In the genomic region with DNA sequence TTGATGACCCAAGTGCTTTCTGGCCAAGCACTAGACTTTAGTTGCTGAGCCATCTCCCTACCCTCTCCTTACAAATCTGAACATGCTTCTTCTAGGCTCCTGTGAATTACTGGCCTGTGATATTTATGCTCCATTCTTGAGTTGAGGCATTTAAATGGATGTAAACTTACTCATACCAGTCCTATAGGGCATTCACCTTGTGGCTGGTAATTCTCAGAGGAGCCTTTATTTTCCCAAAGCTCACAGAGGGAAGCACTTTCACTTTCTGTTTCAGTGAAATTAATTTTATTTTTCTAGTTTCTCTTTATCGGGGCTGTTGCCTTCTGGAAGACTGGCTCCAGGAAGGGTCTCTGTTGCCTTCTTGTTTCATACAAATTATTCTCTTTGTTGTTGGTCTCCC, we compare ENCODE assay signal across 10 mouse cellular contexts.
DNase-seq lines count a peak whose midpoint lies in the region; ATAC-seq and TF ChIP-seq lines count a peak whose summit lies in the region.
"Had no signal": no experiment of that assay in that cellular context is flagged by ENCODE, and none has a peak within 500 bp of the region (broad histone marks: within the 10 kb centered on the region; RNA-seq: fewer than 3 reads in every experiment).

No protein-coding gene starts in this region.

- no peak for ATAC-seq in heart, embryonic 13.5 days (ENCODE audit: extremely low read depth, insufficient number of reproducible peaks, low FRiP score, low TSS enrichment)

- DNase-seq in heart, adult 8-10 months (ENCODE audit: low spot score), result no peak
- no peak for DNase-seq in lung, adult 2 months
- DNase-seq in lung, adult 18-20 months, result no peak
- DNase-seq in Muller cell, postnatal 12 days (ENCODE audit: inconsistent ontology term), result peak; percentile 66
- no peak for DNase-seq in MN1 (ENCODE audit: low spot score)
- DNase-seq in spleen, adult 18-20 months, result no peak
- DNase-seq: layer of hippocampus, postnatal 36 days had no signal

- H3K27ac ChIP-seq in heart, embryonic 13.5 days (replicated peaks), result no peak overlapping the region
- H3K27ac ChIP-seq: limb, embryonic 15.5 days had no signal

- H3ac ChIP-seq in myocyte (ENCODE audit: control insufficient read depth, insufficient read length), result no peak overlapping the region

- H3K36me3 ChIP-seq in heart, embryonic 13.5 days, result no peaks in the 10 kb centered on the region
- no peaks in the 10 kb centered on the region for H3K36me3 ChIP-seq in myocyte (ENCODE audit: control insufficient read depth, insufficient read depth)
- H3K36me3 ChIP-seq: limb, embryonic 15.5 days had no signal

- no peaks in the 10 kb centered on the region for H3K4me1 ChIP-seq in heart, embryonic 13.5 days
- H3K4me1 ChIP-seq in lung, adult 2 months (ENCODE audit: control insufficient read depth, insufficient read depth, low read length), result no peaks in the 10 kb centered on the region
- H3K4me1 ChIP-seq: limb, embryonic 15.5 days had no signal

- H3K4me2 ChIP-seq in heart, embryonic 13.5 days, result 0 out of 2 replicates have a peak overlapping the region, but pooled peaks have one; percentile 9
- peak overlapping the region; percentile 66 for H3K4me2 ChIP-seq in myocyte (ENCODE audit: low read depth)
- H3K4me2 ChIP-seq: limb, embryonic 15.5 days had no signal

- no peak overlapping the region for H3K9ac ChIP-seq in heart, embryonic 13.5 days
- H3K9ac ChIP-seq: limb, embryonic 15.5 days had no signal

- WGBS in heart, embryonic 13.5 days, result 74% methylated on average over 1 of the region's 1 CpGs
- 19% methylated on average over 1 of the region's 1 CpGs for WGBS in lung, adult 2 months

- TF ChIP-seq POLR2A in lung, adult 2 months (IDR thresholded peaks at IDR 0.05; ENCODE audit: borderline replicate concordance, extremely low read depth, low read depth, low read length), result no peak
- no peak for TF ChIP-seq POLR2A in myocyte (IDR thresholded peaks at IDR 0.05; ENCODE audit: insufficient read length, low read depth)

- no peak overlapping the region for H3K4me3 ChIP-seq in heart, embryonic 13.5 days
- peak overlapping the region; percentile 41 for H3K4me3 ChIP-seq in lung, adult 2 months (replicated peaks; ENCODE audit: extremely low read depth, low read depth, low read length)
- H3K4me3 ChIP-seq in myocyte, result peak overlapping the region; percentile 6
- H3K4me3 ChIP-seq: limb, embryonic 15.5 days had no signal

- no peaks in the 10 kb centered on the region for H3K79me2 ChIP-seq in myocyte (ENCODE audit: control insufficient read depth, insufficient read depth)

- H3K27me3 ChIP-seq in heart, embryonic 13.5 days (replicated peaks), result no peaks in the 10 kb centered on the region
- H3K27me3 ChIP-seq in myocyte (ENCODE audit: control insufficient read depth, insufficient read depth, insufficient read length), result no peaks in the 10 kb centered on the region
- H3K27me3 ChIP-seq: limb, embryonic 15.5 days had no signal

- H3K9me3 ChIP-seq in heart, embryonic 13.5 days, result no peaks in the 10 kb centered on the region
- H3K9me3 ChIP-seq: limb, embryonic 15.5 days had no signal

- no peak for TF ChIP-seq CTCF in lung, adult 2 months (IDR thresholded peaks at IDR 0.05; ENCODE audit: insufficient read depth, low read length)

TF ChIP-seq in myocyte, 11 proteins besides CTCF, POLR2A, EP300 and RAD21:
- TF ChIP-seq REST (IDR thresholded peaks at IDR 0.05; ENCODE audit: insufficient read depth, insufficient read length) (no peak), USF1 (IDR thresholded peaks at IDR 0.05; ENCODE audit: low read depth) (no peak), SRF (IDR thresholded peaks at IDR 0.05; ENCODE audit: control insufficient read depth, insufficient read length, low read depth) (no peak), POLR2AphosphoS2 (IDR thresholded peaks at IDR 0.05; ENCODE audit: insufficient read length, low read depth) (no peak), E2F4 (IDR thresholded peaks at IDR 0.05; ENCODE audit: insufficient read depth) (no peak), TCF3 (IDR thresholded peaks at IDR 0.05; ENCODE audit: insufficient read length, low read depth) (no peak), MYOG (IDR thresholded peaks at IDR 0.05; ENCODE audit: control insufficient read depth in 1 of 3, insufficient read depth in 1 of 3, insufficient read length in 2 of 3, low read depth in 2 of 3) (no peak), MAX (IDR thresholded peaks at IDR 0.05; ENCODE audit: low read depth) (no peak), CEBPB (IDR thresholded peaks at IDR 0.05; ENCODE audit: insufficient read depth, poor library complexity, severe bottlenecking) (no peak), MYOD1 (IDR thresholded peaks at IDR 0.05; ENCODE audit: control insufficient read depth in 1 of 3, insufficient read length in 2 of 3, low read depth in 2 of 3) (no peak), TCF12 (IDR thresholded peaks at IDR 0.05; ENCODE audit: insufficient read depth, poor library complexity, severe bottlenecking) (no peak)
